Mouse (Mus musculus): Measurements from ENCODE around the gene OR5BS1P. TPM values are rescaled to one million over a fixed set of nuclear protein-coding genes. Genes with fewer than 3 reads are reported as not detected.
"Not testable (repeated sequence)": the region's sequence is repeated elsewhere in the genome, so short reads cannot be mapped to it uniquely, and the experiment has no call there.

The OR5BS1P gene
- not detected in 2 replicates for polyA plus RNA-seq (2015; fragmentation: Nextera tagmentation; extraction: Ambion mirVana)

DNA sequence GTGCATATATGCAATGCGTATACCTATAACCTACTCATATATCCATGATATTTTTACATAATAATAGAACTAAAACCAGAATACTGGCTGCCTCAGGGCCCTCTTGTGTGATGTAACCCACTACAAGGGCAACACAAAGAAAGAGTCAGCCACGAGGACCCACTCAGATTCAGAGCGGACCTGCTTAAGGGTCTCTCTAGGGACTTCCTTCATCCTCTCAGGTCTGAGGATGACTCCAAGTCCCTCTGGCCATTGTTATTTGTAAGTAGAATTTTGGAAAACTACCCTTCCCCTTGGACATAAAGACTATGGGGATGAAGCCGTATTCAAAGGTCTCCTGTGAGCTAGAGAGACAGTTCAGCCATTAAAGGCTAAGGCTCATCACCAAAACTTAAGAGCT is at the start of gene OR5BS1P:
Gene OR5BS1P, plus strand, starts transcription at position 301 of the 400 bp plus-strand sequence.
- ATAC-seq (replicated peaks; ENCODE audit: low FRiP score, low read depth) (no peak), DNase-seq (ENCODE audit: low spot score) (no peak)
- no peaks in the 10 kb centered on the region for H3K9me3 ChIP-seq (replicated peaks; ENCODE audit: low read length)
- H3K27me3 ChIP-seq (ENCODE audit: insufficient read depth, low read length), result no peaks in the 10 kb centered on the region
- 90% methylated on average over 4 of the region's 4 CpGs for WGBS
- no peak within 1 kb of the TSS for H3K4me3 ChIP-seq (replicated peaks; ENCODE audit: low read depth, low read length)
- H3K9ac ChIP-seq (ENCODE audit: low read depth, low read length), result no peak within 1 kb of the TSS
- H3K4me2 ChIP-seq (ENCODE audit: low read length), result no peak within 1 kb of the TSS
- H3K36me3 ChIP-seq (ENCODE audit: insufficient read depth, low read length), result no peaks in the 10 kb centered on the region
- no peaks in the 10 kb centered on the region for H3K4me1 ChIP-seq (replicated peaks; ENCODE audit: insufficient read depth, low read length)
- no peak for TF ChIP-seq CTCF (IDR thresholded peaks at IDR 0.05; ENCODE audit: low read depth)
- no peak within 1 kb of the TSS for H3K27ac ChIP-seq

DNA sequence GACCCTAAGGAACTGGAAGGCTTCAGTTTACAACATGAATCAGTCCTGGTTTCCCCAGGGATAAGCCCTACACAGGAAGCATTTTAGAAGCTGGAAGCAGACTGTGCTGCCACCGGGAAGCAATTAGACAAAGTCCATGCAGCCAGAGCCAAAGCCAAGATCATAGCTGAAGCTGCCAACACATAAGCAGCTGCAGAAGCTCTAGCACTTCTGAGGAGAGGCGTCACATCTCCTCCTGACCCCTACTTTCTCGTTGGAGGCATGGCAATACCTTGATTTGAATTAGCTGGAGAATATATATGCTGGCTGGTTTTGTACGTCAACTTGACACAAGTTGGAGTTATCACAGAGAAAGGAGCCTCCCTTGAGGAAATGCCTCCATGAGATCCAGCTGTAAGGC is 48.8 kb upstream of the OR5BS1P start:
- 60% methylated on average over 4 of the region's 4 CpGs for WGBS
- no peak for DNase-seq (ENCODE audit: low spot score)
- no peak overlapping the region for H3K9ac ChIP-seq (ENCODE audit: low read depth, low read length)
- no peak overlapping the region for H3K4me3 ChIP-seq (replicated peaks; ENCODE audit: low read depth, low read length)
- no peak for TF ChIP-seq CTCF (IDR thresholded peaks at IDR 0.05; ENCODE audit: low read depth)
- no peak overlapping the region for H3K27ac ChIP-seq
- no peaks in the 10 kb centered on the region for H3K36me3 ChIP-seq (ENCODE audit: insufficient read depth, low read length)
- ATAC-seq (replicated peaks; ENCODE audit: low FRiP score, low read depth), result no peak
- no peaks in the 10 kb centered on the region for H3K4me1 ChIP-seq (replicated peaks; ENCODE audit: insufficient read depth, low read length)
- H3K4me2 ChIP-seq (ENCODE audit: low read length), result no peak overlapping the region
- H3K27me3 ChIP-seq (ENCODE audit: insufficient read depth, low read length), result no peaks in the 10 kb centered on the region
- no peaks in the 10 kb centered on the region for H3K9me3 ChIP-seq (replicated peaks; ENCODE audit: low read length)

DNA sequence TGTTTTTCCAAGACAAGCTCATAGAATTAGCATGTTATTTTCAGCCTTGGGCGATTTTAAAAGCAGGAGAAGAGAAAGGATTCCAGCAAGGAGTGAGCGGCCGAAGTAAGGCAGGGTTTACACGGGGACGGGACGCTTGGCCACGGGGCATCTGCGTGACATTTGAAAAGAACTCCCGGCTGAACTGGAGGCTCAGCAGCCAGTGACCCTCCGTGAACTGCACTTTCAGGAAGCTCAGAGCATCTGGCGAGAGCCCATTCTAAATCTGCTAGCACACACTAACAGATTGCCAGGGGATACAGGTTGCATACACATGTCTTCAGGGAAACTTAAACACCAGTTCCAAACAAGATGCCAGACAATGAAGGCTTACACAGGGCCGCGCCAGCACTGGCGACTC is 45.4 kb upstream of the OR5BS1P start:
- Histone ChIP-seq H3K9me3 (replicated peaks; ENCODE audit: low read length) (no peaks in the 10 kb centered on the region), H3K27ac (no peak overlapping the region), H3K36me3 (ENCODE audit: insufficient read depth, low read length) (no peaks in the 10 kb centered on the region), H3K4me1 (replicated peaks; ENCODE audit: insufficient read depth, low read length) (no peaks in the 10 kb centered on the region), H3K27me3 (ENCODE audit: insufficient read depth, low read length) (no peaks in the 10 kb centered on the region), H3K9ac (ENCODE audit: low read depth, low read length) (no peak overlapping the region), H3K4me2 (ENCODE audit: low read length) (no peak overlapping the region), H3K4me3 (replicated peaks; ENCODE audit: low read depth, low read length) (no peak overlapping the region)
- 56% methylated on average over 14 of the region's 14 CpGs for WGBS
- TF ChIP-seq CTCF (IDR thresholded peaks at IDR 0.05; ENCODE audit: low read depth), result no peak
- DNase-seq (ENCODE audit: low spot score), result no peak
- no peak for ATAC-seq (replicated peaks; ENCODE audit: low FRiP score, low read depth)

DNA sequence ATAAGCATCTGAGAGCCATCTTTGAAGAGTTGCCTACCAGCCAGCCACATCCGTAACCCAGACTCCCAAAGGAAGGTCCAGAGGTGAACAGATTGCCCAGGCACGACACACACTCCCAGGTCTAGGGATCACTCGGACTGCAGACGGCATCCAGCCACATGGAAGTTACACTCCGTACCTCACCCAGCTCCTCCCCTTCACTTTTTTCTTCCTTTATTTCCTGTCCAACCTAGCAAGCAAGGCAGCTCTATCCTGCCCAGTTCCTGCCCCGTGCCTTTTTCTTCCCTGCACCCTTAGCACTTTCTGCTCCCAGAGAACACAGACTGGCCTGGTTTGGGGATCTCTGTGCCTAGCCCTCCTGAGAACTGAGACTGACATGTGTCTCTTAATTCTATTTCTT is 44.9 kb upstream of the OR5BS1P start:
- Histone ChIP-seq H3K9me3 (replicated peaks; ENCODE audit: low read length) (no peaks in the 10 kb centered on the region), H3K9ac (ENCODE audit: low read depth, low read length) (no peak overlapping the region), H3K4me2 (ENCODE audit: low read length) (no peak overlapping the region), H3K27me3 (ENCODE audit: insufficient read depth, low read length) (no peaks in the 10 kb centered on the region), H3K27ac (no peak overlapping the region), H3K36me3 (ENCODE audit: insufficient read depth, low read length) (no peaks in the 10 kb centered on the region), H3K4me1 (replicated peaks; ENCODE audit: insufficient read depth, low read length) (no peaks in the 10 kb centered on the region), H3K4me3 (replicated peaks; ENCODE audit: low read depth, low read length) (no peak overlapping the region)
- no peak for TF ChIP-seq CTCF (IDR thresholded peaks at IDR 0.05; ENCODE audit: low read depth)
- ATAC-seq (replicated peaks; ENCODE audit: low FRiP score, low read depth) (no peak), DNase-seq (ENCODE audit: low spot score) (no peak)
- whole genome bisulfite sequencing, result 27% methylated on average over 6 of the region's 6 CpGs

DNA sequence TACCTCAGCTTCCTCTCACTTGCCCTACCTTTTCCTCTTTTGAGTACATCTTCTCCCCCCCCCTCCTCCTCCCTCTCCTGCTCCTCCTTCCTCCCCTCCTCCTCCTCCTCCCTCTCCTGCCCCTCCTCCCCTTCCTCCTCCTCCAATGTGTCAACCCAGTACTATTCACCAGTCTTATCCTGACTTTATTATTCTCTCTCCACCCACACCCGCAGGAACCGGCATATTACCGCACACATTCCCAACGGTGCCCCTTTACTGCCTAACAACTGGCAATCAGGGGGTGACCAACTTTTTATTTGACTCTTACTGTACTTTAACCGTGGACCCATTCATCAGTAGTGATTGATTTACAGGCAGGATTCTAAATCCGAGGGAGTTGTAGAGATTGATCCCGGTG is 44.5 kb upstream of the OR5BS1P start:
- DNase-seq (ENCODE audit: low spot score), result no peak
- Histone ChIP-seq H3K27me3 (ENCODE audit: insufficient read depth, low read length) (no peaks in the 10 kb centered on the region), H3K27ac (no peak overlapping the region), H3K4me1 (replicated peaks; ENCODE audit: insufficient read depth, low read length) (no peaks in the 10 kb centered on the region), H3K9ac (ENCODE audit: low read depth, low read length) (no peak overlapping the region), H3K4me2 (ENCODE audit: low read length) (no peak overlapping the region), H3K36me3 (ENCODE audit: insufficient read depth, low read length) (no peaks in the 10 kb centered on the region), H3K9me3 (replicated peaks; ENCODE audit: low read length) (no peaks in the 10 kb centered on the region), H3K4me3 (replicated peaks; ENCODE audit: low read depth, low read length) (no peak overlapping the region)
- no peak for TF ChIP-seq CTCF (IDR thresholded peaks at IDR 0.05; ENCODE audit: low read depth)
- WGBS, result 33% methylated on average over 7 of the region's 7 CpGs
- ATAC-seq (replicated peaks; ENCODE audit: low FRiP score, low read depth), result no peak

DNA sequence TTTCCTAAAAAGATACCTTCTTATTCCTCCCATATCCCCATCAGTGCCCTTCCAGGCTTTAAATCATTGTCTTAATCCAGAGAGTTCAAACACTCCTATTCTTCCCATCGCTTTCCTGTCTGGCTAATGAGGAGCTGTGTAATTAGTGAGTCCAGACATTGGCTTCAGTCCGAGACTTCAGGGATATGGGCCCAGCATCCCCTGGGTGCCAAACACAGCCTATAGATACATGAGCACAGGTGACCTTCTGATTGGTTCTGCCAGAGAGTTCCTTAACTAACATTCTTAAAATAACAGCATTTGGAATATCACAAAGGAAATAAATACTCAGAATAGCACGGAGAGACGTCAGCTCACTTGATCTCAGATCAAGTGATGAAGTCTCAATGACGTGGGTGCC is 38.8 kb upstream of the OR5BS1P start, which contains the start of gene Olfr282:
Gene Olfr282, plus strand, starts transcription at position 301 of the 400 bp plus-strand sequence.
- H3K4me1 ChIP-seq (replicated peaks; ENCODE audit: insufficient read depth, low read length); H3K9me3 ChIP-seq (replicated peaks; ENCODE audit: low read length); H3K4me3 ChIP-seq (replicated peaks; ENCODE audit: low read depth, low read length); DNase-seq (ENCODE audit: low spot score); H3K27ac ChIP-seq; ATAC-seq (replicated peaks; ENCODE audit: low FRiP score, low read depth); H3K9ac ChIP-seq (ENCODE audit: low read depth, low read length); H3K27me3 ChIP-seq (ENCODE audit: insufficient read depth, low read length); H3K4me2 ChIP-seq (ENCODE audit: low read length); H3K36me3 ChIP-seq (ENCODE audit: insufficient read depth, low read length): not testable (repeated sequence)
- 68% methylated on average over 5 of the region's 5 CpGs for WGBS

DNA sequence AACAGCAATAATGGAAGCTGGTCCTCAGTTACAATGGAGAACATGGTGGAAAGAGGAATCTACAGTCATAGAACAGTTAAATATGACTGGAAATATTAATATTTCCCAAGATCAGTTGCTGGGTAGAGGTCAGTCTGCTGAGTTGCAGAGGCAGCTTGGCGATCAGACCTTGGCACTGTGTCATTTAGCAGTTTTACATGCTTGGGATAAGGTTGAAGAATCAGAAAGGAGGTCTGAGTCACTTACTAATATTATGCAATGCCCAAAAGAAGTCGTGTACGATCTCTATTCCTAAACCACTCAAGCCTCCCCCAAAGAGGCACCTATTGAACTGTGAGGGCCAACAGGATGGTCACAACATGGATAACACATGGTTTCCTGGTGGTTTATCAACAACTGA is 25.1 kb upstream of the OR5BS1P start:
- no peaks in the 10 kb centered on the region for H3K27me3 ChIP-seq (ENCODE audit: insufficient read depth, low read length)
- no peak for TF ChIP-seq CTCF (IDR thresholded peaks at IDR 0.05; ENCODE audit: low read depth)
- no peak for ATAC-seq (replicated peaks; ENCODE audit: low FRiP score, low read depth)
- no peak overlapping the region for H3K4me3 ChIP-seq (replicated peaks; ENCODE audit: low read depth, low read length)
- H3K9me3 ChIP-seq (replicated peaks; ENCODE audit: low read length), result no peaks in the 10 kb centered on the region; the same call in 1 of the 2 replicates
- no peak overlapping the region for H3K4me2 ChIP-seq (ENCODE audit: low read length)
- H3K9ac ChIP-seq (ENCODE audit: low read depth, low read length), result no peak overlapping the region
- WGBS, result 77% methylated on average over 3 of the region's 3 CpGs
- H3K4me1 ChIP-seq (replicated peaks; ENCODE audit: insufficient read depth, low read length), result no peaks in the 10 kb centered on the region
- H3K27ac ChIP-seq, result no peak overlapping the region
- H3K36me3 ChIP-seq (ENCODE audit: insufficient read depth, low read length), result no peaks in the 10 kb centered on the region
- no peak for DNase-seq (ENCODE audit: low spot score)

Measured in kidney, postnatal 0 days (tissue).